Mouse (Mus musculus) embryo, embryonic 10 days (tissue): ENCODE results near the gene 2410004P03Rik.
A peak's percentile ranks its signal among the peaks of the same experiment; 100 is the strongest.
"Not testable (repeated sequence)": the region's sequence is repeated elsewhere in the genome, so short reads cannot be mapped to it uniquely, and the experiment has no call there.

Source experiments
- DNase-seq: peaks from one replicate; pipeline ENCODE4 v3.0.0-alpha.2; 2015; ENCODE audit warnings: low spot score

Gene 2410004P03Rik

DNA sequence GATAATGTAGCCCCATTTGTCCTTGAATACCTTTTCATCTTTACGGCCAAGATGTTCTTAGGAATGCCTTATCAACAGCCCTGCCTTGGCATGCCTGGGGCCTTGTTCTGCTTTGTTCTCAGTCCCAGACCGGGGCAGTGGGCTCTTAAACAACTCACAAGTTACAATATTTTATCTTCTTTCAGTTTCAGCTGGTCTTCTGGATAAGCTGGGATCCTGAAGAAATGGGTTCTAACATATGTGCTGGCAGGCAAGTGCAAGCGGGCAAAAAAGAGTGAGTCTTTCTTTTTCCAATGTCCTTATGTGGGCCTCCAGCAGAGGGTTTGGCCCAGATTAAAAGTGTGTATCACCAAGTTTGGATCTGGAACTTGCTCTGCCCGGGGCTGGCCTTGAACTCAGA, 9.6 kb upstream of the 2410004P03Rik start:
- not testable (repeated sequence) for DNase-seq

GRCm38 (mm10) chr12:17018468-17018867, 6.9 kb upstream of the 2410004P03Rik start:
- DNase-seq, result peak; percentile 35

GRCm38 (mm10) chr12:17015711-17016110, 4.2 kb upstream of the 2410004P03Rik start:
- no peak for DNase-seq

- no peak for DNase-seq
These were observed 756 bp upstream of the 2410004P03Rik start for GRCm38 (mm10) chr12:17012067-17012899.

GRCm38 (mm10) chr12:17009466-17009865, 2.1 kb downstream of the 2410004P03Rik start:
- no peak for DNase-seq

- no peak for DNase-seq
These were observed 10.3 kb downstream of the 2410004P03Rik start for GRCm38 (mm10) chr12:17001211-17001610.

- DNase-seq, result no peak
These were observed 10.9 kb downstream of the 2410004P03Rik start for GRCm38 (mm10) chr12:17000628-17001027.

DNA sequence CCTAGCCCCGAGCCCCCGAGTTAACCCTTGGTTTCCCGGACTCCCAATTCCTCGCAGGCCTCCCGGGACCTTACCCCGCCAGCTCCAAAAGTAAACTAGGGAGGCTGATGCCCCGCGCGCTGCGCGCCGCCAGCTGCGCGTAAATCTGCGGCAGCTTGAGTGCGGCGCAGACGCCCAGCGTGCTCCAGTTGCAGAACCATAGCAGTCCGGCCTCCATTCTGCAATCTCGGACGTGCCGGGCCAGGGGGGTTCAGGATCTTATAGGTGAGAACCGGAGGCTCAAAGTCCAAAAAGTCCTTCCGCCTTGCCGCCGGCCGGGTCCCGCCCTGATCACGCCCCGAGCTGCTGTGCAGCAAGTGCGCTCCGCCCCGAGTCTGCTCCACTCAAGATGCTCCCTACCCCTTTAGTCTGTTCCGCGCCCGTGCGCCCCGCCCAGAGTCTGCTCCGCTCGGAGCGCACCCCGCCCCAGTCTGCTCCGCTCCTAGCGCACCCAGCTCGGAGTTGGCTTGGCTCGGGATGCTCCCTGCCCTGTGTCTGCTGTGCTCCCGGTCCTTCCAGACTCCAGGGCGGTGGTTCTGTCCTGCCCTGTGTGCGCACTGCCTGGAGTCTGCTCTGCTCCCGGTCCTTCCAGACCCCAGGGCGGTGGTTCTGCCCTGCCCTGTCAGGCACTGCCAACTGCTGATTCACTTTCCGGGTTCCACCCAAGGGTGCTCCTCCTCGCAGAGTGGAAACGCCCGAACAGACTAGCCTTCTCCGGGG, 11.6 kb downstream of the 2410004P03Rik start, which contains the start of gene Pqlc3:
Gene Pqlc3, minus strand, starts transcription at position 670 of the 759 bp plus-strand sequence.
- peak; percentile 83 for DNase-seq

DNA sequence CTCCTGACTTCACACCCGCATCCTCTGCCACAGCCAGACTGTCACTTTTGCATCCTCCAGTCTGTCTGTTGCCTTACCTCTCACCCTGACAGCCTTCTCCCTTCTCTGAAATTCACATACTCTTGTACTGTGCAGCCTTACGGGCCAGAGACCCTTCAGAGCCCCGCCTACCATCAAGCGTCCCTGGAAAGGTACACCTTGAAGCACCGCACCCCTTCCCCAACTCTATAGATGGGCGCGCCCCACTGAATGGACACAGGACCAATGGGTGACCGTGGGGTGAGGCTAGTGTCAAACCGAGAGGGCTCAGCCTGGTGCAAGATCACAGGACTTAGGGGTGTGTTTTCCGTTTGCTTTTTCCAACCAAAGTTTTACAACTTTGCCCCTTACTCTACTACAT, 12.4 kb downstream of the 2410004P03Rik start:
- no peak for DNase-seq

DNA sequence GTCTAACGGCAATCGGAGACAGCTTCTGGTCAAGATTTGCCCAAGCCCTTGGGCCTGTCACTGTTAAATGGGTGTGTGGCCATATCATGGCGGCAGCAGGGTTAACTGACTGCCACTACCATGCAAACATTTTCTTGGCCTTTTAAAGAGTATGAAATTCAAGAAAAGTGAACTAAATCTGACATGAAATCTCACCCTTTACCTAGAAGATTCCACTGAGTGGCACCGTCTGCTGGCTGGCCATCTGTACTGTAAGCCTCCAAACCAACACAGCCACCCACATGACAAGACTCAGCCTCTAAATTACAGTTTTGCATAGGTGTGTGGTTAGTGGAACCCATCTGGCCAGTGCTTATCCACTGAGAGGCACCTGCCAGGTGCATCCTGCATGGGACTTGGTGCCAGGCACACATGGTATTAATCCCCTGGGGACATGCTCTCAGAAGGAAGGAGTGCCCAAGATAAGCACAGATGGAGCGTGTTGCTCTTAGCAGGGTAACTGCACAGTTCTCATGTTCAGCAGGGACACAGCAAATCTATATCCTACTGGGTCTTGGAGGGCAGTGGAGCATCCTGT, 14.6 kb downstream of the 2410004P03Rik start:
- no peak for DNase-seq

GRCm38 (mm10) chr12:16996281-16996680, 15.2 kb downstream of the 2410004P03Rik start:
- DNase-seq, result no peak

GRCm38 (mm10) chr12:16994291-16994690, 17.2 kb downstream of the 2410004P03Rik start:
- no peak for DNase-seq

DNA sequence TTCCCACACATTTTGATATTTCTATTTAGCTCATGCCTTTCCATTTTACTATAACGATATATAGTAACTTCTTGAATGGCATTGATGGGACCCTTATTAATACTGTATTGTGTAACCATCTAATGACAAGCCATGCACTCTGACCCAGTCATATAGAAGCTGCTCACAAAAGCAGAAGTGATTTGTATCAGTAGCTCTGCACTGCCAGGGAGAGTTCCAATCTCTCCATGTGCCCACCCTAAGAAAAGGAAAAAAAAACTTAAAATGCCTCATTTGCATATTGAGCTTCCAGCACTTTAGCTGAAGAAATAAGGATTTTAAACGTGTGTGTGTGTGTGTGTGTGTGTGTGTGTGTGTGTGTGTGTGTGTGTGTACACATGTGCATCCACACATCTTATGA, 19.2 kb downstream of the 2410004P03Rik start:
- no peak for DNase-seq

DNA sequence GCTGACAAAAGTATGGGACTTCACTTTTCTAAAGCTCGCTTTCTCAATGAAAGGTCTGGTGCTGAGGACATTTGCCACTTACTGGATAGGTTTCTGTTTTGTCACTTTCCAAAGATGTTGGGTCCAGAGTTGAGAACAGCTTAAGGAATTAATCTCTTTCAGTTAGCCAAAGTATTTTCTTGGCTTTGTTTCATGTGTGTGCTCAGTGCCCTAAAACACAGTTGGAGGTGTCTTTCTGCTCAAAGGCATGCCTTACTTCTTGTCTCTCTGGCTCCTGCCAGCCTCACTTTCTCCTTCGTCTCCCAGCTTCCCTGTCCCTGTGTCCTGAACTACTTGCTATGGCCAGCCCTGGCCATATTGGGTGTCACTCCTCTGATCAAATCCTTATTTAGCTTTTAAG, 20.2 kb downstream of the 2410004P03Rik start:
- DNase-seq, result no peak

GRCm38 (mm10) chr12:16985778-16986177, 25.7 kb downstream of the 2410004P03Rik start:
- DNase-seq, result no peak

GRCm38 (mm10) chr12:16977120-16977519, 34.4 kb downstream of the 2410004P03Rik start:
- DNase-seq, result no peak

DNA sequence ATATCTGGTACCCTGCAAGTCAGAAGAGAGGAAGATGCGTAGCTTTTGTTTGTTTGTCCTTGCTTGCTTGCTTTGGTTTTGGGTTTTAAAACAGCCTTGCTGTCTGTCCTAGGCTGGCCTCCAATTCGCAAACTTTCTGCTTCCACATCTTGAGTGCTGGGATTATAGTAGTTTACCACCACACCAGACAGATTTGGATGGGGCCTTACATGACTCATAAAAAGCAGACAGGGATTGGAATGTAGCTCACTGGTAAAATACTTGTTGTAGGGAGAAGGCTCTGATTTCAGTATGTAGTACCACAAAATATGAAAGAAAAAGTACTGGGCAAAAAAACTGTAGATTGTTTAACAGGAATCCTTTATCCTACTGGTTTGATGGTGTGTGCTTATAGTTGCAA, 44.7 kb downstream of the 2410004P03Rik start:
- no peak for DNase-seq

GRCm38 (mm10) chr12:16963354-16963753, 48.2 kb downstream of the 2410004P03Rik start:
- DNase-seq, result no peak

DNA sequence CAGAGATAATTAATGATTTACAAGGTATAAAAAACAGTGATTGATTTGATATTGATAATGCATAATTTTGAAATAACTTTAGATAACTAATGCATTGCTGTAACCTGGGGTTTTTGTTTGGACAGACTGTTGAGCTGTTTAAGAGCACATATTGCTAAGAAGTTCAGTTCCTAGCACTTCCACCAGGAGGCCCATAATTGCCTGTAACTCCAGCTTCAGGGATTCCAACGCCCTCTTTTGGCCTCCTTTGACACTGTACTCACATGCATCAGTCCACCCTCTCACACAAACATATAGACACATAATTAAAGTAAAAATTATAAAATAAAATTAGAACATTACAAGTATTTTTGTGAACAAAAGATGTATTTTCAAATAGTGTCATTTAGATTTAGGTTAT, 52.7 kb downstream of the 2410004P03Rik start:
- DNase-seq, result peak; percentile 61
